Mouse (Mus musculus): Measurements from ENCODE around the gene Hba-a1. TPM values are rescaled to one million over a fixed set of nuclear protein-coding genes. Genes with fewer than 3 reads are reported as not detected.
A peak's percentile ranks its signal among the peaks of the same experiment; 100 is the strongest.

Gene Hba-a1
- polyA plus RNA-seq, 1 experiment from 2014 or later: 15,213 TPM

DNA sequence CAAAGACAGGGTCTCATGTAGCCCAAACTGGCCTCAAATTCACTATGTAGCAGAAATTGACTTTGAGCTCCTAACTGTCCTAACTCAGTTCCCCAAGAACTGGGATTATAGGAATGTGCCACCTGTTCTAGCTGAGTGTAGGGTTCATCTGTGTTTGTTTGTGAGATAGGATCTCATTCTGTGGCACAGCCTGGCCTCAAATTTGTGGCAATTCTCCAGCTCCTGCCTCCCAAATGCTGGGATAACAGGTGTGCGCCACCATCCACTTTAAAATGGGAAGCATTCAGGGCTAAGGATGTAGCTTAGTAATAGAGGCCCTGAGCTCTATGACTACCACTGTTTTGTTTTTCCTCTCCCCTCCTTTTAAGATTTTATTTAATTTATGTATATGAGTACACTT is 30.2 kb upstream of the Hba-a1 start:
- 96% methylated on average over 1 of the region's 1 CpGs for WGBS
- H3K4me3 ChIP-seq (ENCODE audit: low read length): no peak overlapping the region
- peaks cover 16% of the 10 kb centered on the region for H3K36me3 ChIP-seq (ENCODE audit: control insufficient read depth, insufficient read depth)
- H3K9me3 ChIP-seq (replicated peaks; ENCODE audit: control insufficient read depth, low read length): no peaks in the 10 kb centered on the region
- no peak overlapping the region for H3K27ac ChIP-seq (ENCODE audit: low read length)
- no peaks in the 10 kb centered on the region for H3K4me1 ChIP-seq (ENCODE audit: control insufficient read depth, insufficient read depth, low read length)
- no peak overlapping the region for H3K9ac ChIP-seq (ENCODE audit: low read length)
- no peak overlapping the region for H3K4me2 ChIP-seq (ENCODE audit: low read depth, low read length)
- H3K27me3 ChIP-seq (ENCODE audit: control insufficient read depth, insufficient read depth, low read length): no peaks in the 10 kb centered on the region
- no peak for ATAC-seq (replicated peaks; ENCODE audit: extremely low read depth, insufficient read depth, low FRiP score)

DNA sequence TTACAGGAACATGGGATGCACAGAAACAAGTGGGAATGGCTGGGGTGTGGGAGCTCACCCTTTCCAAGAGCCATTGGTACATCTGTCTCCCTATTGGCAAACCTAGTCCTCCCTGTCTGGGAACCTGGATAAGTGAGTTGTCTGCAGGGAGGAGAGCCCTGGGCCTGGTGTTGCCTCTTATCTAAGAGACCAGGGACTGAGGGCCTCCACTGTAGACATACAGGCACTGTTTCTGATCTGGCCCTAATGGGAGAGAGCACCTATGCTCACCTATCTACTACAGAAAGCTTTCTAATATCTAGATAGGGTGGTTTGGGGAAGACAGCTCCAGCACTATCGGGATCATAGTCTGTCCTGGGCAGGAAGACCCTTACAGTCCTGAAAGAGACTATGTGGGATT is 27.2 kb upstream of the Hba-a1 start:
- Histone ChIP-seq H3K4me2 (ENCODE audit: low read depth, low read length) (no peak overlapping the region), H3K4me1 (ENCODE audit: control insufficient read depth, insufficient read depth, low read length) (no peaks in the 10 kb centered on the region), H3K9me3 (replicated peaks; ENCODE audit: control insufficient read depth, low read length) (no peaks in the 10 kb centered on the region), H3K27me3 (ENCODE audit: control insufficient read depth, insufficient read depth, low read length) (no peaks in the 10 kb centered on the region), H3K27ac (ENCODE audit: low read length) (no peak overlapping the region), H3K36me3 (ENCODE audit: control insufficient read depth, insufficient read depth) (peaks cover 5% of the 10 kb centered on the region; the same call in 1 of the 2 replicates), H3K9ac (ENCODE audit: low read length) (no peak overlapping the region), H3K4me3 (ENCODE audit: low read length) (no peak overlapping the region)
- WGBS: 97% methylated on average over 1 of the region's 1 CpGs
- ATAC-seq (replicated peaks; ENCODE audit: extremely low read depth, insufficient read depth, low FRiP score): no peak

DNA sequence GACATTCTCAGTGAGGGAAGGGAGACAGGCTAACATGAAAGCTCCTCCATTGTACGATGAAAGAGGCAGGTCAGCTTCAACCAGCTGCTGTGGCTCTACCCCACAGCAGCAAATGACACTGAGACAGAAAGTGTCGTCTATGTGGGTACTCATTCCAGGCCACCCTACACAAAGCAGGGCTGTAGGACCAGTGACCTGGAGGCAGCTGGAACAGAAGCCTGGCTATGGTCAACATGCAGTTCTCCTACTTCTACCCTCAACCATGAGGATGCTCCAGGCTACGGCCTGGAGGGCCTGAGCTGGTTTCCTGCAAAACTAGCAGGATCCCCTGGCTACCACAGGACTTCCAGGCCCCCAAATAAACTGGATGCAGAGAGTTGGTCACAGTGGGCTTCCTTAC is 26.7 kb upstream of the Hba-a1 start:
- Histone ChIP-seq H3K4me3 (ENCODE audit: low read length) (no peak overlapping the region), H3K4me2 (ENCODE audit: low read depth, low read length) (no peak overlapping the region), H3K9ac (ENCODE audit: low read length) (no peak overlapping the region), H3K36me3 (ENCODE audit: control insufficient read depth, insufficient read depth) (peaks cover 5% of the 10 kb centered on the region; the same call in 1 of the 2 replicates), H3K27ac (ENCODE audit: low read length) (no peak overlapping the region), H3K9me3 (replicated peaks; ENCODE audit: control insufficient read depth, low read length) (no peaks in the 10 kb centered on the region), H3K4me1 (ENCODE audit: control insufficient read depth, insufficient read depth, low read length) (no peaks in the 10 kb centered on the region), H3K27me3 (ENCODE audit: control insufficient read depth, insufficient read depth, low read length) (no peaks in the 10 kb centered on the region)
- whole genome bisulfite sequencing: 85% methylated on average over 3 of the region's 3 CpGs
- no peak for ATAC-seq (replicated peaks; ENCODE audit: extremely low read depth, insufficient read depth, low FRiP score)

DNA sequence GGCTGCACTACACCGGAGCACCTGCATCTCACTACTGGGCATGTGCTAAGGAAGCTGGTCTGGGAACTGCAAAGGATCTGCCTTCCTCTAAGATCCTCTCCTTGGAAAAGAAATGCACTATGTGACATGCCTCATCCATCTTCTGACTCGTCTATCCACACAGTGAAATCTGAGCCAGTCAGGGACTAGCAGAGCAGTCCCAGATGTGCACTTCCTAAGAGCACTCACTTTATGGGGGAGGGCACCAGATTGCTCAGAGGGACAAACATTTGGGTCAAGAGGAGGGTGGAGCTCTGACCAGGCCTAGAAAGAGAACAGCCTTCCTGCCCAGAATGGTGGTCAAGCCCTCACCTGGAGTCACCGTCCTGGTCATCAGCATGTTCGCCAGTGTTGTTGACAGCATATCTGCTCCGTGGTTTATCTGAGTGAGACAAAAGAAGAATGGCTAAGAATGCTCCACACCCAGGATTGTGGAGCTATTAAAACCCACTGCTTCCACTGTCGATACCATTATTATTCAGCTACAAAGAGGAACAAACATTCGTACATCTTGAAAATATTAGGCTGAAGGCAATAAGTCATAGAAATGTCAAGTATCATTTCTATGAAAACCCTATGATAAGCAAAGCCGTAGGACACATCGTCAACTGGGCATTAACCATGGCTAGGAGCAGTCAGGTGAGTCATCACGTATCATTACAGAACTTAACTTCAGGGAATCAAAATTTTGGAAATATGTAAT is 20.5 kb upstream of the Hba-a1 start:
- H3K27me3 ChIP-seq (ENCODE audit: control insufficient read depth, insufficient read depth, low read length): no peaks in the 10 kb centered on the region
- H3K36me3 ChIP-seq (ENCODE audit: control insufficient read depth, insufficient read depth): 0 out of 2 replicates have a peak, but pooled peaks cover 2% of the 10 kb centered on the region
- no peaks in the 10 kb centered on the region for H3K9me3 ChIP-seq (replicated peaks; ENCODE audit: control insufficient read depth, low read length)
- H3K4me1 ChIP-seq (ENCODE audit: control insufficient read depth, insufficient read depth, low read length): peaks cover 2% of the 10 kb centered on the region
- no peak overlapping the region for H3K4me2 ChIP-seq (ENCODE audit: low read depth, low read length)
- H3K9ac ChIP-seq (ENCODE audit: low read length): no peak overlapping the region
- no peak for ATAC-seq (replicated peaks; ENCODE audit: extremely low read depth, insufficient read depth, low FRiP score)
- H3K4me3 ChIP-seq (ENCODE audit: low read length): no peak overlapping the region
- WGBS: 67% methylated on average over 10 of the region's 10 CpGs
- no peak overlapping the region for H3K27ac ChIP-seq (ENCODE audit: low read length)

DNA sequence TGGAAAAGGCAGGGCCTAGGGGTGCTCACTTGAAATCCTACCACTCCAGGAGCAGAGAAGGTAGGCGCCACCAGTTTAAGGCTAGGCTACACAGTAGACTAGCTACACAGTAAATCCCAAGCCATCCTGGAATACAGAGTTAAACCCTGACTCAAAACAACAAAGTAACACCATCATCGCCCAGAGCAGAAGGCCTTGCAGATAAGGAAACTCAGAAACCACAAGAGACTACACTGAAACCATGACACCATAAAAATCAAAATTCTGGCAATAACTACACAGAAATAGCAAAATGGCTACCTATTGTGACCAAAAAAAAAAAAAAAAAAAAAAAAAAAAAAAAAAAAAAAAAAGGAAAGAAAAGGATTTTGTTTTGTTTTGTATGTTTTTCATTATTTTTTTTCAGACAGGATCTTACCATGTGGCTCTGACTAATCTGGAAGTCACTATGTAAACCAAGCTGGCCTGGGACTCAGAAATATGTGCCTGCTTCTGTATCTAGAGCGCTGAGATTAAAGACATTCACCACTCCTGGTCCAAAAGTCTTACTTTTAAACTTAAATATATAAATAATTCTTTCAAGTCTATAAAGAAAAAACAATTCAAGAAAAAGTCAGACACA is 18.1 kb upstream of the Hba-a1 start:
- 85% methylated on average over 3 of the region's 3 CpGs for WGBS
- peaks cover 5% of the 10 kb centered on the region for H3K4me1 ChIP-seq (ENCODE audit: control insufficient read depth, insufficient read depth, low read length)
- no peak overlapping the region for H3K27ac ChIP-seq (ENCODE audit: low read length)
- 0 out of 2 replicates have a peak, but pooled peaks cover 2% of the 10 kb centered on the region for H3K36me3 ChIP-seq (ENCODE audit: control insufficient read depth, insufficient read depth)
- H3K9ac ChIP-seq (ENCODE audit: low read length): no peak overlapping the region
- no peaks in the 10 kb centered on the region for H3K27me3 ChIP-seq (ENCODE audit: control insufficient read depth, insufficient read depth, low read length)
- ATAC-seq (replicated peaks; ENCODE audit: extremely low read depth, insufficient read depth, low FRiP score): no peak
- no peaks in the 10 kb centered on the region for H3K9me3 ChIP-seq (replicated peaks; ENCODE audit: control insufficient read depth, low read length)
- H3K4me2 ChIP-seq (ENCODE audit: low read depth, low read length): no peak overlapping the region
- H3K4me3 ChIP-seq (ENCODE audit: low read length): no peak overlapping the region

DNA sequence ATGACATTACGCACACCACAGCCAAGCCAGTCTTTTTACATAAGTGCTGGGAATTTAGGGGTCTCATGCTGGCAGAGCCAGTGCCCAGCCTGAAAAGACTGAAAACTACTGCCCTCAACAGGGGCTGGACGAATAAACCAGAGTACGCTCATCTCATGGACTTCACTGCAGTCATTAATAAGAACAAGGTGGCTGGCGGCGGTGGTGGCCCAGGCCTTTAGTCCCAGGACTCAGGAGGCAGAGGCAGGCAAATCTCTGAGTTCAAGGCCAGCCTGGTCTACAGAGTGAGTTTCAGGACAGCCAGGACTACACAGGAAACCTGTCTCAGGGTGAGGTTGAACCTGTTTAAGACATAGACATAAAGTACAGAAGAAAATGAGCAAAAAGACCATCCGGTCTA is 17.1 kb upstream of the Hba-a1 start:
- Histone ChIP-seq H3K36me3 (ENCODE audit: control insufficient read depth, insufficient read depth) (0 out of 2 replicates have a peak, but pooled peaks cover 2% of the 10 kb centered on the region), H3K4me3 (ENCODE audit: low read length) (no peak overlapping the region), H3K4me1 (ENCODE audit: control insufficient read depth, insufficient read depth, low read length) (peaks cover 5% of the 10 kb centered on the region), H3K9me3 (replicated peaks; ENCODE audit: control insufficient read depth, low read length) (no peaks in the 10 kb centered on the region), H3K4me2 (ENCODE audit: low read depth, low read length) (no peak overlapping the region), H3K27ac (ENCODE audit: low read length) (no peak overlapping the region), H3K9ac (ENCODE audit: low read length) (no peak overlapping the region), H3K27me3 (ENCODE audit: control insufficient read depth, insufficient read depth, low read length) (no peaks in the 10 kb centered on the region)
- WGBS: 92% methylated on average over 6 of the region's 6 CpGs
- no peak for ATAC-seq (replicated peaks; ENCODE audit: extremely low read depth, insufficient read depth, low FRiP score)

DNA sequence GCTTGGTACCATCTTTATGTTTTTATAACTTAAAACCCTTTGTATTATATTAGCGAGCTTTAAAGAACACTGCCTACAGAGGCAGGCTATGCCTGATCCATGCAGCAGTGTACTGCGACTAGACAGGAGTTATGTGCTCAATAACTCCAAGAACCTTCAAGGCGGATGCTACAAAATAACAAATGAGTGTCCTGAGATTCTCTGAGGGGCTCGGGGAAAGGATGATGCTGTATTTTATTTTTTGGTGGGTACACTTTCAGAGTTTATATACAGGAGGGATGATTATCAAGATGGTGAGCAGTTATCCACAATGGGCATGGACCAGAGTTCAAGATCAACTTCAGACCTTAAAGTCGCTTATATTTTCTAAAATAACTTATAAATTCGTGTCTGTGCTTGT is 16.5 kb upstream of the Hba-a1 start:
- Histone ChIP-seq H3K9me3 (replicated peaks; ENCODE audit: control insufficient read depth, low read length) (no peaks in the 10 kb centered on the region), H3K4me3 (ENCODE audit: low read length) (peak overlapping the region; percentile 88), H3K36me3 (ENCODE audit: control insufficient read depth, insufficient read depth) (0 out of 2 replicates have a peak, but pooled peaks cover 2% of the 10 kb centered on the region), H3K27me3 (ENCODE audit: control insufficient read depth, insufficient read depth, low read length) (no peaks in the 10 kb centered on the region), H3K4me2 (ENCODE audit: low read depth, low read length) (peak overlapping the region; percentile 61), H3K4me1 (ENCODE audit: control insufficient read depth, insufficient read depth, low read length) (peaks cover 5% of the 10 kb centered on the region), H3K27ac (ENCODE audit: low read length) (no peak overlapping the region; the same call in 1 of the 2 replicates), H3K9ac (ENCODE audit: low read length) (peak overlapping the region; percentile 95)
- no peak for ATAC-seq (replicated peaks; ENCODE audit: extremely low read depth, insufficient read depth, low FRiP score)
- 24% methylated on average over 6 of the region's 6 CpGs for WGBS

DNA sequence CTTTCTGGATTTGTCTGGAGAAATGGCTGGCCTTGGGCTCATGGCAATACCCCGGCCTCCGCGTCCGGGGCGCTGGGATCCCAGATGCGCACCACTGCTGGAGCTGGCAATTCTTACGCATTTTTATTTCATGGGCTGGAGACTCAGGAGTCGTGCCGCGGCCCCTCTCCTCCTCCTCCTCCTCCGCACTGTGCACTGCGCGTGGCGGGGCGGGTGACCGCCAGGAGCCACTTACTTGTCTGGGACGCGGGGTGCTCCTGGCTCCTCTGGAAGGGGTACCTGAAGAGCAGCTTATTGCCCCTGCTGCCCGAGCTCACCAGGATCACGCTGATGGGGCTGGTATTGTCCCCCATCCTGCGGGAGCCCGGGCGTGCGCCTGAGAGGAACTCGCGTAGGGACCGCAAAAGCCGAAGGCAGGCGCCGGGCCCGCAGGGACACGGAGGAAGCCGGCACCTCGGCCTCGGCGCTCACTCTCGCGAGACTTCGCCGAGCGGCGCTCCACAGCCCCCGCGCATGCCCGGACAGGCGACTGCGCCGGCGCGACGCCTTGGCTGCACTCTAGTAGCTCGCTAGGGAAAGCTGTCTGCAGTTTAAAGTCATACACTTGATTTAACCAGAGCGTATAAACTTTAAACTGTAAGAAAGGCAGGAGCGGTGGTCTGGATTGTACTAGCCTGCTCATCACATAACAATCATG is 16.0 kb upstream of the Hba-a1 start, which contains the start of gene Nprl3:
Nprl3 (minus strand) TSS at position 520 of the 697 bp plus-strand sequence.
- Histone ChIP-seq H3K36me3 (ENCODE audit: control insufficient read depth, insufficient read depth) (no peaks in the 10 kb centered on the region), H3K4me3 (ENCODE audit: low read length) (peak within 1 kb of the TSS; percentile 88), H3K9me3 (replicated peaks; ENCODE audit: control insufficient read depth, low read length) (no peaks in the 10 kb centered on the region), H3K4me2 (ENCODE audit: low read depth, low read length) (peak within 1 kb of the TSS; percentile 61), H3K27me3 (ENCODE audit: control insufficient read depth, insufficient read depth, low read length) (no peaks in the 10 kb centered on the region), H3K9ac (ENCODE audit: low read length) (peak within 1 kb of the TSS; percentile 95), H3K4me1 (ENCODE audit: control insufficient read depth, insufficient read depth, low read length) (peaks cover 5% of the 10 kb centered on the region), H3K27ac (ENCODE audit: low read length) (peak within 1 kb of the TSS; percentile 87)
- peak; percentile 99 for ATAC-seq (replicated peaks; ENCODE audit: extremely low read depth, insufficient read depth, low FRiP score)
- WGBS: under 1% methylated on average over 54 of the region's 54 CpGs

DNA sequence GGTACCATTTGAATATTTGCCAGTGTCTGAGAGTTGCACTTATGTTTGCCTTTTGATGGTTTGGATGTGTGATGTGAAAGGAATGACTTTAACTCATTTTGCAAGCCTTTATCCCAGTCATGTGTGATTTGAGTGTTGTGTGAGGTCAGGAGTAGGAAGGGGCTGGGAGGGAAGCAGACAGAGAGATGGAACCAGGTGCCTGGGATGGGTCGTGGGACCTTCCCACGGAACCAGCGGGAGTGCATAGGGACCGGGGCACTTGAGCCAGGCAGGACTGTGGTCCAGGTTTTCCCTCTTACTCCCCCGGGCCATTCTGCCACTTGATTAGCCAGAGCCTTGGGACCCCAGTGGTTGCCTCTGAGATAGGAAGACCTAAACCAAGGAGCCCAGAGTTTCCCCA is 15.3 kb upstream of the Hba-a1 start:
- peak overlapping the region; percentile 87 for H3K27ac ChIP-seq (ENCODE audit: low read length)
- peak overlapping the region; percentile 61 for H3K4me2 ChIP-seq (ENCODE audit: low read depth, low read length)
- H3K36me3 ChIP-seq (ENCODE audit: control insufficient read depth, insufficient read depth): no peaks in the 10 kb centered on the region
- no peaks in the 10 kb centered on the region for H3K27me3 ChIP-seq (ENCODE audit: control insufficient read depth, insufficient read depth, low read length)
- peaks cover 5% of the 10 kb centered on the region for H3K4me1 ChIP-seq (ENCODE audit: control insufficient read depth, insufficient read depth, low read length)
- H3K9me3 ChIP-seq (replicated peaks; ENCODE audit: control insufficient read depth, low read length): no peaks in the 10 kb centered on the region
- peak overlapping the region; percentile 88 for H3K4me3 ChIP-seq (ENCODE audit: low read length)
- no peak for ATAC-seq (replicated peaks; ENCODE audit: extremely low read depth, insufficient read depth, low FRiP score)
- 26% methylated on average over 5 of the region's 5 CpGs for WGBS
- peak overlapping the region; percentile 95 for H3K9ac ChIP-seq (ENCODE audit: low read length)

Data from heart, embryonic 16.5 days (tissue).